Mouse (Mus musculus): ENCODE measurements around the gene Lipe. TPM values are rescaled to one million over a fixed set of nuclear protein-coding genes. Genes with fewer than 3 reads are reported as not detected.

Gene Lipe
- total RNA-seq, 2 experiments from 2014 or later, result 7.3 to 8.3 TPM

GRCm38 (mm10) chr7:25365937-25366625, 32.4 kb downstream of the Lipe start:
- DNase-seq (ENCODE audit: low spot score in 2 of 2), result no peak

- no peak for DNase-seq (ENCODE audit: low spot score in 2 of 2)
These were observed 34.9 kb downstream of the Lipe start for GRCm38 (mm10) chr7:25363632-25364031.

- DNase-seq (ENCODE audit: low spot score in 2 of 2), result no peak
These were observed 35.4 kb downstream of the Lipe start for GRCm38 (mm10) chr7:25363151-25363550.

GRCm38 (mm10) chr7:25358721-25359206, 39.7 kb downstream of the Lipe start:
- DNase-seq (ENCODE audit: low spot score in 2 of 2), result no peak

- DNase-seq (ENCODE audit: low spot score in 2 of 2), result no peak
These were observed 49.6 kb downstream of the Lipe start for GRCm38 (mm10) chr7:25348861-25349260.

GRCm38 (mm10) chr7:25341000-25341784, 57.3 kb downstream of the Lipe start:
- peak; percentile 45 to 55 for DNase-seq (ENCODE audit: low spot score in 2 of 2)

GRCm38 (mm10) chr7:25339329-25339728, 59.2 kb downstream of the Lipe start:
- no peak for DNase-seq (ENCODE audit: low spot score in 2 of 2)

- DNase-seq (ENCODE audit: low spot score in 2 of 2), result no peak
These were observed 64.0 kb downstream of the Lipe start for GRCm38 (mm10) chr7:25334472-25334871.

- peak; percentile 55 to 68 for DNase-seq (ENCODE audit: low spot score in 2 of 2)
These were observed 64.8 kb downstream of the Lipe start for GRCm38 (mm10) chr7:25333596-25334307.

Other genes starting within 250 kb of the Lipe start
- 10 to 100 TPM; 10.1 to 11.4 TPM for gene Pou2f2, start 219.0 kb downstream of the Lipe start, total RNA-seq (2021)
- gene Dedd2, start 178.1 kb downstream of the Lipe start, total RNA-seq (2021), result 10 to 100 TPM; 24.9 to 25.6 TPM
- 10 to 100 TPM in 1 of 2 experiments, 1 to 10 TPM in 1; 9.0 to 10.2 TPM for gene Zfp526, start 177.3 kb downstream of the Lipe start, total RNA-seq (2021)
- 100 to 1,000 TPM; 184 to 190 TPM for gene Gsk3a, start 160.9 kb downstream of the Lipe start, total RNA-seq (2021)
- gene Erf, start 147.9 kb downstream of the Lipe start, total RNA-seq (2021), result 10 to 100 TPM; 41.0 to 47.2 TPM
- gene Cic, start 131.0 kb downstream of the Lipe start, total RNA-seq (2021), result 100 to 1,000 TPM; 209 to 228 TPM
- gene Pafah1b3, start 100.7 kb downstream of the Lipe start, total RNA-seq (2021), result 10 to 100 TPM; 35.3 to 37.1 TPM
- gene Prr19, start 97.3 kb downstream of the Lipe start, total RNA-seq (2021), result not detected
- 10 to 100 TPM; 43.2 to 46.9 TPM for gene Tmem145, start 92.6 kb downstream of the Lipe start, total RNA-seq (2021)
- 10 to 100 TPM; 86.7 to 87.9 TPM for gene Megf8, start 81.5 kb downstream of the Lipe start, total RNA-seq (2021)
- gene Cnfn, start 29.0 kb downstream of the Lipe start, total RNA-seq (2021), result not detected
- not detected for gene Cxcl17, start 14.2 kb upstream of the Lipe start, total RNA-seq (2021)
- gene Ceacam1, start 78.9 kb upstream of the Lipe start, total RNA-seq (2021), result 1 to 10 TPM; 2.5 to 3.1 TPM
- under 1 TPM; 0.14 to 0.23 TPM for gene Ceacam2, start 141.1 kb upstream of the Lipe start, total RNA-seq (2021)
- under 1 TPM in 1 of 2 experiments, not detected in 1; 0.57 TPM for gene Erich4, start 217.2 kb upstream of the Lipe start, total RNA-seq (2021)
- gene Dmac2, start 220.7 kb upstream of the Lipe start, total RNA-seq (2021), result 10 to 100 TPM; 37.3 to 39.2 TPM
- gene B3gnt8, start 227.9 kb upstream of the Lipe start, total RNA-seq (2021), result 1 to 10 TPM; 1.9 to 2.0 TPM